Mouse (Mus musculus): ENCODE results near the gene Ddrgk1. TPM values are rescaled to one million over a fixed set of nuclear protein-coding genes. Genes with fewer than 3 reads are reported as not detected.
"Not testable (repeated sequence)": the region's sequence is repeated elsewhere in the genome, so short reads cannot be mapped to it uniquely, and the experiment has no call there.

Gene Ddrgk1
- total RNA-seq, 2 experiments from 2014 or later: 84.1 to 88.1 TPM

GRCm38 (mm10) chr2:130655660-130656339 lies 8.7 kb downstream of the Ddrgk1 start:
- DNase-seq (ENCODE audit: extremely low spot score in 1 of 2, low spot score in 1 of 2): no peak

- no peak for DNase-seq (ENCODE audit: extremely low spot score in 1 of 2, low spot score in 1 of 2)
Measured at GRCm38 (mm10) chr2:130653760-130654159, 10.7 kb downstream of the Ddrgk1 start.

- DNase-seq (ENCODE audit: extremely low spot score in 1 of 2, low spot score in 1 of 2): no peak
Measured at GRCm38 (mm10) chr2:130653303-130653702, 11.2 kb downstream of the Ddrgk1 start.

GRCm38 (mm10) chr2:130649028-130649427 lies 15.4 kb downstream of the Ddrgk1 start:
- not testable (repeated sequence) for DNase-seq (ENCODE audit: extremely low spot score in 1 of 2, low spot score in 1 of 2)

GRCm38 (mm10) chr2:130645198-130645597 lies 19.3 kb downstream of the Ddrgk1 start:
- no peak for DNase-seq (ENCODE audit: extremely low spot score in 1 of 2, low spot score in 1 of 2)

- DNase-seq (ENCODE audit: extremely low spot score in 1 of 2, low spot score in 1 of 2): peak; percentile 80 to 87
Measured at GRCm38 (mm10) chr2:130642684-130643369, 21.6 kb downstream of the Ddrgk1 start, which contains the start of gene Lzts3. Lzts3 (minus strand) TSS chr2:130642803.

- no peak for DNase-seq (ENCODE audit: extremely low spot score in 1 of 2, low spot score in 1 of 2)
Measured at GRCm38 (mm10) chr2:130642197-130642660, 22.2 kb downstream of the Ddrgk1 start.

GRCm38 (mm10) chr2:130641351-130642025 lies 23.0 kb downstream of the Ddrgk1 start:
- no peak for DNase-seq (ENCODE audit: extremely low spot score in 1 of 2, low spot score in 1 of 2)

GRCm38 (mm10) chr2:130639276-130639675 lies 25.2 kb downstream of the Ddrgk1 start:
- no peak for DNase-seq (ENCODE audit: extremely low spot score in 1 of 2, low spot score in 1 of 2)

- DNase-seq (ENCODE audit: extremely low spot score in 1 of 2, low spot score in 1 of 2): no peak
Measured at GRCm38 (mm10) chr2:130638101-130638611, 26.3 kb downstream of the Ddrgk1 start.

GRCm38 (mm10) chr2:130635847-130636246 lies 28.6 kb downstream of the Ddrgk1 start:
- no peak for DNase-seq (ENCODE audit: extremely low spot score in 1 of 2, low spot score in 1 of 2)

GRCm38 (mm10) chr2:130634739-130635411 lies 29.6 kb downstream of the Ddrgk1 start:
- DNase-seq (ENCODE audit: extremely low spot score in 1 of 2, low spot score in 1 of 2): no peak

GRCm38 (mm10) chr2:130634006-130634738 lies 30.3 kb downstream of the Ddrgk1 start:
- no peak for DNase-seq (ENCODE audit: extremely low spot score in 1 of 2, low spot score in 1 of 2)

- DNase-seq (ENCODE audit: extremely low spot score in 1 of 2, low spot score in 1 of 2): no peak
Measured at GRCm38 (mm10) chr2:130632887-130633675, 31.4 kb downstream of the Ddrgk1 start.

GRCm38 (mm10) chr2:130632416-130632815 lies 32.0 kb downstream of the Ddrgk1 start:
- no peak for DNase-seq (ENCODE audit: extremely low spot score in 1 of 2, low spot score in 1 of 2)

GRCm38 (mm10) chr2:130629839-130630203 lies 34.6 kb downstream of the Ddrgk1 start, which contains the start of the genes Fastkd5 and Ubox5:
Fastkd5 (minus strand) TSS chr2:130630027.
Ubox5 (minus strand) TSS chr2:130630038.
- DNase-seq (ENCODE audit: extremely low spot score in 1 of 2, low spot score in 1 of 2): peak; percentile 83 to 95

- no peak for DNase-seq (ENCODE audit: extremely low spot score in 1 of 2, low spot score in 1 of 2)
Measured at GRCm38 (mm10) chr2:130629080-130629838, 35.2 kb downstream of the Ddrgk1 start.

GRCm38 (mm10) chr2:130628424-130628823 lies 36.0 kb downstream of the Ddrgk1 start:
- no peak for DNase-seq (ENCODE audit: extremely low spot score in 1 of 2, low spot score in 1 of 2)

All from layer of hippocampus, postnatal 25 days (tissue).